Mouse (Mus musculus) forebrain, embryonic 14.5 days (tissue): ENCODE measurements around the gene Alkbh5. TPM values are rescaled to one million over a fixed set of nuclear protein-coding genes. Genes with fewer than 3 reads are reported as not detected.

Experiments used
- ATAC-seq: fragments of 200-750 bp; cut with Nextera tagmentation; 2 replicates; pipeline ENCODE4 v1.8.0; 2017; ENCODE audit warnings: mild to moderate bottlenecking, moderate library complexity
- DNase-seq: peaks from one replicate; pipeline ENCODE4 v3.0.0-alpha.2; 2015; ENCODE audit warnings: low spot score
- H3K27ac ChIP-seq: fragments of 300-500 bp; sonication (generic); 2 replicates; pipeline ENCODE4 v1.5.1; 2014; ENCODE audit warnings: low read depth, mild to moderate bottlenecking, control low read depth, low read length, moderate library complexity
- H3K27me3 ChIP-seq: fragments of 300-500 bp; sonication (generic); replicated peaks from 2 replicates; pipeline ENCODE4 v1.6.1; 2014; ENCODE audit warnings: low read length, control low read depth, mixed read lengths; ENCODE audit not compliant: control insufficient read depth, insufficient read depth
- H3K36me3 ChIP-seq: fragments of 300-500 bp; sonication (generic); 2 replicates; pipeline ENCODE4 v1.6.1; 2014; ENCODE audit warnings: low read length, control low read depth; ENCODE audit not compliant: control insufficient read depth, insufficient read depth
- H3K4me1 ChIP-seq: fragments of 300-500 bp; sonication (generic); 2 replicates; pipeline ENCODE4 v1.6.1; 2014; ENCODE audit warnings: antibody characterized with exemption, low read length, control low read depth; ENCODE audit not compliant: control insufficient read depth, insufficient read depth
- H3K4me2 ChIP-seq: fragments of 300-500 bp; sonication (generic); 2 replicates; pipeline ENCODE4 v1.6.1; 2014; ENCODE audit warnings: mild to moderate bottlenecking, control low read depth, low read length
- H3K4me3 ChIP-seq: fragments of 300-500 bp; sonication (generic); 2 replicates; pipeline ENCODE4 v1.5.1; 2014; ENCODE audit warnings: low read depth, low read length, control low read depth
- H3K9ac ChIP-seq: fragments of 300-500 bp; sonication (generic); 2 replicates; pipeline ENCODE4 v1.6.1; 2014; ENCODE audit warnings: mild to moderate bottlenecking, low read length, control low read depth, moderate library complexity
- H3K9me3 ChIP-seq: fragments of 300-500 bp; sonication (generic); replicated peaks from 2 replicates; pipeline ENCODE4 v1.6.1; 2016; ENCODE audit warnings: low read length, control low read depth, mixed read lengths; ENCODE audit not compliant: control insufficient read depth
- WGBS: fragments of 180-500 bp; shearing (Covaris S2); extraction: QIAGEN DNeasy Blood & Tissue Kit; methylation state at CpG from one replicate; pipeline ENCODE4 v1.1.7; 2014; 5-methylcytosine and 5-hydroxymethylcytosine counted together
- polyA plus RNA-seq: library from polyadenylated mRNA; unstranded; fragments of >200 nt; fragmentation: Nextera tagmentation; extraction: Ambion mirVana; gene quantifications from 2 replicates; pipeline ENCODE4 v1.2.1, GENCODE M21; 2014

The Alkbh5 gene
- polyA plus RNA-seq, 1 experiment from 2014 or later = 17.8 TPM

DNA sequence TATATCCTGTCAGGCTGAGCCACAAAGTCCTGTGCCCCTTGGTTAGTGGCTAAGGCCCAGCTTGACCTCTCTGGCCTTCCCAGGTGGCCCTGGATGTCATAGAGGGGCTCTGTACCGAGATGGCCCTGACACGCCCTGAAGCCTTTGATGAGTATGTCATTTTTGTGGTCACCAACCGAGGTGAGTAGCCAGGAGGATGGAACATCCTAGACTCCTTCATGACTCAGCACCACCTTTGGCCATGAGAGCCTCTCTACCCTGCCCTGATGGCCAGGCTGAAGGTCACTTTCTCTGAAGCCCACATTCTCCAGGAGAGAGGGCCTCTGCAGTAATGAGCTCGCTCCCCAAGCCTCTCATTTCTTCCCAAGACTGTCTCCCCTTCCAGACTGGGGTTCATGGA, 17.9 kb upstream of the Alkbh5 start:
- H3K9me3 ChIP-seq = no peaks in the 10 kb centered on the region
- H3K9ac ChIP-seq = no peak overlapping the region
- H3K4me2 ChIP-seq = no peak overlapping the region
- DNase-seq = no peak
- ATAC-seq = no peak
- no peaks in the 10 kb centered on the region for H3K36me3 ChIP-seq
- H3K27me3 ChIP-seq = no peaks in the 10 kb centered on the region
- no peaks in the 10 kb centered on the region for H3K4me1 ChIP-seq
- H3K4me3 ChIP-seq = no peak overlapping the region
- WGBS = 77% methylated on average over 4 of the region's 4 CpGs
- H3K27ac ChIP-seq = no peak overlapping the region

GRCm38 (mm10) chr11:60522027-60522426, 14.2 kb upstream of the Alkbh5 start:
- Histone ChIP-seq H3K9ac (no peak overlapping the region), H3K4me3 (no peak overlapping the region), H3K27ac (no peak overlapping the region), H3K4me1 (no peaks in the 10 kb centered on the region), H3K36me3 (no peaks in the 10 kb centered on the region), H3K9me3 (no peaks in the 10 kb centered on the region), H3K27me3 (no peaks in the 10 kb centered on the region), H3K4me2 (no peak overlapping the region)
- WGBS = 84% methylated on average over 5 of the region's 5 CpGs
- no peak for ATAC-seq
- DNase-seq = no peak

- Histone ChIP-seq H3K27me3 (no peaks in the 10 kb centered on the region), H3K9ac (no peak overlapping the region), H3K9me3 (no peaks in the 10 kb centered on the region), H3K4me3 (no peak overlapping the region), H3K27ac (no peak overlapping the region), H3K4me2 (no peak overlapping the region), H3K36me3 (no peaks in the 10 kb centered on the region), H3K4me1 (no peaks in the 10 kb centered on the region)
- WGBS = 94% methylated on average over 6 of the region's 6 CpGs
- ATAC-seq (no peak), DNase-seq (no peak)
Measured at GRCm38 (mm10) chr11:60522661-60523365, 13.4 kb upstream of the Alkbh5 start.

- ATAC-seq = no peak
Measured at GRCm38 (mm10) chr11:60526461-60526860, 9.7 kb upstream of the Alkbh5 start.

GRCm38 (mm10) chr11:60535676-60536075, 505 bp upstream of the Alkbh5 start:
- peaks cover 7% of the 10 kb centered on the region; the same call in 1 of the 2 replicates for H3K36me3 ChIP-seq
- peaks cover 17% of the 10 kb centered on the region for H3K4me1 ChIP-seq
- peak overlapping the region; percentile 88; the same call in 1 of the 2 replicates for H3K4me2 ChIP-seq
- peak overlapping the region; percentile 99; the same call in 1 of the 2 replicates for H3K27ac ChIP-seq
- WGBS = 85% methylated on average over 2 of the region's 2 CpGs
- H3K4me3 ChIP-seq = no peak overlapping the region; the same call in 1 of the 2 replicates
- no peaks in the 10 kb centered on the region for H3K27me3 ChIP-seq
- H3K9me3 ChIP-seq = no peaks in the 10 kb centered on the region
- ATAC-seq = no peak
- peak overlapping the region; percentile 81 for H3K9ac ChIP-seq
- no peak for DNase-seq

More at GRCm38 (mm10) chr11:60526461-60526860, 9.7 kb upstream of the Alkbh5 start:
- H3K9ac ChIP-seq = no peak overlapping the region
- H3K9me3 ChIP-seq = no peaks in the 10 kb centered on the region
- no peaks in the 10 kb centered on the region for H3K4me1 ChIP-seq
- H3K27me3 ChIP-seq = no peaks in the 10 kb centered on the region
- DNase-seq = no peak
- 68% methylated on average over 4 of the region's 4 CpGs for WGBS
- no peak overlapping the region for H3K27ac ChIP-seq
- no peaks in the 10 kb centered on the region for H3K36me3 ChIP-seq
- H3K4me3 ChIP-seq = no peak overlapping the region
- H3K4me2 ChIP-seq = no peak overlapping the region

DNA sequence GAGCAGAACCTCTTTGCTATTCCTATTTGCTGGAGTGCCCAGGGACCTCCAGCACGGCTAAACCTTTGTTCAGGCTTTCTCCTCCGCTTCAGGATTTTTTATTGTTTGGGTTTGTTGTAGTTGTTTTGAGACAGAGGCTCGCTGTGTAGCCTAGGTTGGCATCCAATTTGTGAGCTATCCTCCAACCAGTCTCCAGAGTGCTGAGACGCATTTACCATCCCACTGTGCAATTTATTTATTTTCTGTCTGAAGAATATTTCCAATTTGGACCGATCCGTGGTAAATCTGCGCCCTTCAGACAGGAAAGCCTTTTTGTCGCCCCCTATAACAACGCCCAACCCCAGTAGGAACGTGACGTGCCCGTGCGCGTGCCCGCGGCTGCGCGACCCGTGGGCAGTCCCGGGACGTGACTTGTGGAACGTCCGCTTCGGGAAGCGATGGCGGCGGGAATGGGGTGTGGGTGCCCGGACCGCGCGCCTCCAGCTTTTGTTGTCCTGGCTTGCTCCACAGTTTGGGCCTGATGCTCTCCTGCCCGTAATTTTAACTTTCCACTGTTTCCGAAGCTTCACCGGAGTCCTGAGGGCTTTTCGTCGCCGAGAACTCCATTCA, 782 bp downstream of the Alkbh5 start:
- Histone ChIP-seq H3K4me2 (peak overlapping the region; percentile 88), H3K4me3 (peak overlapping the region; percentile 96), H3K27ac (peak overlapping the region; percentile 99), H3K9ac (peak overlapping the region; percentile 81), H3K9me3 (no peaks in the 10 kb centered on the region), H3K4me1 (peaks cover 27% of the 10 kb centered on the region), H3K36me3 (peaks cover 10% of the 10 kb centered on the region), H3K27me3 (no peaks in the 10 kb centered on the region)
- WGBS = under 1% methylated on average over 37 of the region's 37 CpGs
- DNase-seq = peak; percentile 95
- peak; percentile 82 for ATAC-seq

GRCm38 (mm10) chr11:60537468-60538347, 1.5 kb downstream of the Alkbh5 start:
- Histone ChIP-seq H3K36me3 (peaks cover 17% of the 10 kb centered on the region), H3K4me2 (peak overlapping the region; percentile 100), H3K4me1 (peaks cover 28% of the 10 kb centered on the region), H3K27me3 (no peaks in the 10 kb centered on the region), H3K27ac (peak overlapping the region; percentile 99), H3K9me3 (no peaks in the 10 kb centered on the region), H3K9ac (peak overlapping the region; percentile 81), H3K4me3 (peak overlapping the region; percentile 96)
- ATAC-seq (peak; percentile 90), DNase-seq (peak; percentile 99)
- under 1% methylated on average over 83 of the region's 91 CpGs for WGBS

DNA sequence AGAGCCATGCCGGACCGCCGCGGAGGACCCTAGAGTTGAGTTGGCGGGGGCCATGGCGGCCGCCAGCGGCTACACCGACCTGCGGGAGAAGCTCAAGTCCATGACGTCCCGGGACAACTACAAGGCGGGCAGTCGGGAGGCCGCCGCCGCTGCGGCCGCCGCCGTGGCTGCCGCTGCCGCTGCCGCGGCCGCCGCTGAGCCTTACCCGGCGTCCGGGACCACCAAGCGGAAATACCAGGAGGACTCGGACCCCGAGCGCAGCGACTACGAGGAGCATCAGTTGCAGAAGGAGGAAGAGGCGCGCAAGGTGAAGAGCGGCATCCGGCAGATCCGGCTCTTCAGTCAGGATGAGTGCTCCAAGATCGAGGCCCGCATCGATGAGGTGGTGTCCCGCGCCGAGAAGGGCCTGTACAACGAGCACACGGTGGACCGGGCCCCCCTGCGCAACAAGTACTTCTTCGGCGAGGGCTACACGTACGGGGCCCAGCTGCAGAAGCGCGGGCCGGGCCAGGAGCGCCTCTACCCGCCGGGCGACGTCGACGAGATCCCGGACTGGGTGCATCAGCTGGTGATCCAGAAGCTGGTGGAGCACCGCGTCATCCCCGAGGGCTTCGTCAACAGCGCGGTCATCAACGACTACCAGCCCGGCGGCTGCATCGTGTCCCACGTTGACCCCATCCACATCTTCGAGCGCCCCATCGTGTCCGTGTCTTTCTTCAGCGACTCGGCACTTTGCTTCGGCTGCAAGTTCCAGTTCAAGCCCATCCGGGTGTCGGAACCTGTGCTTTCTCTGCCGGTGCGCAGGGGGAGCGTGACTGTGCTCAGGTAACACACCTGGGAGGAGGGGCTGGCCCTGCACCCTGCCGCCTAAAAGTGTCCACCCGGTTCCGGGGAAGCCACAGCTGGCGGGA, 2.4 kb downstream of the Alkbh5 start:
- WGBS = under 1% methylated on average over 92 of the region's 93 CpGs
- no peaks in the 10 kb centered on the region for H3K9me3 ChIP-seq
- H3K4me2 ChIP-seq = peak overlapping the region; percentile 100
- ATAC-seq (peak; percentile 2), DNase-seq (peak; percentile 37)
- peak overlapping the region; percentile 99 for H3K27ac ChIP-seq
- peaks cover 29% of the 10 kb centered on the region for H3K4me1 ChIP-seq
- H3K27me3 ChIP-seq = no peaks in the 10 kb centered on the region
- peak overlapping the region; percentile 81 for H3K9ac ChIP-seq
- H3K36me3 ChIP-seq = peaks cover 20% of the 10 kb centered on the region
- peak overlapping the region; percentile 96 for H3K4me3 ChIP-seq
